Mouse (Mus musculus) olfactory bulb, adult 2 months (tissue): Measurements from ENCODE around the gene Ttc39b.

Source experiments
- CTCF ChIP-seq: fragments of 200-500 bp; IDR thresholded peaks from 2 replicates; pipeline ENCODE4 v1.5.1; 2012; ENCODE audit warnings: low read depth, mild to moderate bottlenecking, low read length, moderate library complexity; ENCODE audit not compliant: insufficient read depth
- POLR2A ChIP-seq: fragments of 200-500 bp; IDR thresholded peaks from 2 replicates; pipeline ENCODE4 v1.6.1; 2012; ENCODE audit warnings: mild to moderate bottlenecking, low read depth, low read length, moderate library complexity; ENCODE audit not compliant: insufficient read depth

DNA sequence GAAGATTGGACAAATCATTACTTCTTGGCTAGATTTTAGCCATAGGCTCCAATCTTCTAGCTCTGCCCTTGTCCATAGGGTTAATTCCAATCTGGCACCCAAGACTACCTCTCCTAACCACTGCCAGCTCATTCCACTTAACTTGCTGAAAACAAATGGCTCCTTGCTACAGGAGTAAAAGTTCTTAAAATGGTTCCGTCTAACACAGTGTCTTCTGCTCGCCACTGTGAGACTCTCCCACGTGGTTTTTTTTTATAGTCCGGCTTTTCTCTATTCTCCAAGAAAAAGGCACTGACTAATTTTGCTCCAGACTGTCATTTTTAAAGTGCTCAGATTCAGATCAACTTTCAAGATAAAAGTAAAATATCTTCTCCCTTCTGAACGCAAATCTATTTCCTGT lies 104.8 kb downstream of the Ttc39b start:
- no peak for TF ChIP-seq CTCF
- no peak for TF ChIP-seq POLR2A
